Mouse (Mus musculus): Measurements from ENCODE around the gene Adora3. TPM values are rescaled to one million over a fixed set of nuclear protein-coding genes. Genes with fewer than 3 reads are reported as not detected.

Adora3 gene
- 1 to 10 TPM; 1.3 to 2.5 (median 1.6) TPM for total RNA-seq (2022)

DNA sequence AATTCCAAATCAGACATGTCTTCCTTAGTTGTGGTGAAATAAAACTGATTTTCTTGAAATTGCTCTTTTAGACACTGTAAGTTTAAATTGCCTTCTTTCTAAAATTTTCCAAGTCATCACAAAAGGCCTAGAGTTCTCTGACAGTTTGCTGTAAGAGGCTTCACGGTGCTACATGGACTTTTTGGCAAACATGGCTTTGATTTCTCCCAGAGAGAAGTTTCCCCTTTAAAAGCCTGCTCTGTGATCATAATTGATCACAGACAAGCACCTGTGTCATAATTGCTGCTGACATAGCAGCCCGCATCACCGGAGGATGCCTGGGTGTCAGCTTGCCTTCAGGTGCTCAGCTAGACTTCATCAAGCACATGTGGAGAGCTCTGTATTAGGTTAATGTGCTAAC lies at the start of gene Adora3, which contains the start of gene Tmigd3:
Adora3 (plus strand) TSS at position 301 of the 400 bp plus-strand sequence.
Tmigd3 (plus strand) TSS at position 346 of the 400 bp plus-strand sequence.
- no peak for DNase-seq (ENCODE audit: low spot score in 2 of 2)

DNA sequence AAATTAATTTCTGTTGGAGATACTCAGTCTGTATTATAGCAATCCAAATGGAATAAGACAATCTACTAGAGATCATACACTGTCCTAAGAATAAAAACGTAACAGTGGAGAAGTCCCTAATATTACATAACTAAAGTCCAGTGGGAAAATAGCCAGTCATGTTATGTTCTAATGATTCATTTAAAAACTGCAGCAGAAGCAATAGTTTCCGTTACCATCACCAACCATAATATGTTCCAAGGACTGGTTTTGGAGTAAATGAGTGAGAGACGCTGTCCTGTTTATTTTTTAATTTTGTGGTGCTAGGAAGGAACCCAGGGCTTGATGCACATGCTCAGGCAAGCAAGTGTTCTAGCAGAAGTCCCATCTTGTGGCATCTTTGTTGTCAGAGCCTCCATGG lies 49.2 kb upstream of the Adora3 start:
- no peak for DNase-seq (ENCODE audit: low spot score in 2 of 2)

DNA sequence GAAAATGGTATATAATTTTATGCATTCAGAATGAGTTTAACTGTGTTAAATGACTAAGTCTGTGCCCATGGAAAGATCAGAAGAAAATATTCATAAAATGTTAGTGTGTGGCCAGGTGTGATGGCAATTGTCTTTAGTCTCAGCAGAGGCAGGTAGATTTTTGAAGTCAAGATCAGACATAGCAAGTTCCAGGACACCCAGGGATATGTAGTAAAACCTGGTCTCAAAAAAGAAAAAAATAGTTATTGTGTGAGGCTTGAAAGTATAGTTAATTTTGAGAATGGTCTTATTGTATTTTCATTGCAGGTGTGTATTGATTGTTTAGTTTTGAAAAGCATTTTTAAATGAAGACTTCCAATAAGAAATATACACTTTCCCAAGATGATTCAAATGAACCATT lies 47.0 kb upstream of the Adora3 start:
- DNase-seq (ENCODE audit: low spot score in 2 of 2): no peak

DNA sequence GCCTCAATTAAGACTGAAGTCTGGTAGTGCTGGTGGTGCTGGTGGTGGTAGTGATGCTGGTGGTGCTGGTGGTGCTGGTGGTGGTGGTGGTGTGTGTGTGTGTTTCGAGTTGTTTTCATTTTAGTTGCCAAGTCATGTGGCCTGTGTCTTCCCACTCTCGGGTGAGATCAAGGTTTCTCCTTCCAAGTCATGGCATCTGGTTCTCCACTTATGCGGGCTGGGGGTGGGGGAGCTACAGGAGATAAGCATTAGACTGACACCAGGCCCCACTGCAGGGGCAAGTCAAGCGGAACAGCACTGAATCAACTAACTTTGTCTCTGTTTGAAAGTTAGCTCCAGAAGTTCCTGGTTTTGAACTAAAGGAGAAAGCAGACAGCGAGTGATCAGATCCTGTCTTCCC lies 46.6 kb upstream of the Adora3 start:
- no peak for DNase-seq (ENCODE audit: low spot score in 2 of 2)

DNA sequence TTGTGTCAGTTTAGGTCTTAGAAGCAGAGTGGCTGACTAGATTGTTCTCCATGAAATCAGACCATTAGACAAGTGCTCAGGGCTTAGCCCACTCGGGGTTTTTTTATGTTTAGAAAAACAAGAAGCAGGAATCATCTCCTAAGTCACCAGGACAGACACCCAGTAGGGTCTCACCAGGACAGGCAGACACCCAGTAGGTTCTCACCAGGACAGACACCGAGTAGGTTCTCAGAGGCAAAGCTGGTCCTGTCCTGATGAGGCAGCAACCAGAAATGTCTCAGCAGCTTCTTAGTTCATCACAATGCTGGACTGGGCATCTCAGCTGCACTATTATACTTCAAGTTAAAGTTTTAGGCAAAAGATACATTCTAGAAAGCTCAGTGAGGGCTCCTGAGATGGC lies 46.0 kb upstream of the Adora3 start:
- no peak for DNase-seq (ENCODE audit: low spot score in 2 of 2)

DNA sequence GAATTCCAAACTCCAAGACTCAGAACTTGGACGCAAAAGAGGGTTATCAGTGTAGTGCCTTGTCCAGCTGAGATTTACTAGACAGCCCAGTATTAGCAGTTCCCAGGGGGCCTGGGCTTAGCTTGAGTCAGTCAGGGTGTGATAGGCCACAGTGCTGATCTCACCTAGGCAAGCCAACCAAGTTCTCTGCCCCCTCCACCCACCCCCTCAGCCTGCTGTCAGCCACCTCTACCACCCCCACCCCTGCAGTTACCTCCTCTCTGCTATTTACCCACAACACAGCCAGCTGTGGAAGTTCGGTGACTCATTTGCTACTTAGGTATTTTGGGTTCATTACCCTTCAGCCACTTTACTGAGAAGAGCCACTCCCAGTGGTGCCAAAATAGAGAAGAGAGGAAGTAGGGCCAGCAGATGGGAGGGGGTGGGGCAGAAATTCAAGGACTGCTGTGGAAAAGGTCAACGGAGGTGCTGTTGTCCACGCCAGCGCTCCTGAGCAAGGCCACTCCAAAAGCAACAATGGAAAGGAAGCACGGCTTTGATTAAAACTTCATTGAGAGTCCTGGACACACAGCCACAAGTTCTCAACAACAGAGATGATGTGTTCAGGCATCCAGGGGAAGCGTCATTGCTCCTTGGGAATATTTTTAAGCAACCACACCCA lies 45.0 kb upstream of the Adora3 start:
- DNase-seq (ENCODE audit: low spot score in 2 of 2): no peak

DNA sequence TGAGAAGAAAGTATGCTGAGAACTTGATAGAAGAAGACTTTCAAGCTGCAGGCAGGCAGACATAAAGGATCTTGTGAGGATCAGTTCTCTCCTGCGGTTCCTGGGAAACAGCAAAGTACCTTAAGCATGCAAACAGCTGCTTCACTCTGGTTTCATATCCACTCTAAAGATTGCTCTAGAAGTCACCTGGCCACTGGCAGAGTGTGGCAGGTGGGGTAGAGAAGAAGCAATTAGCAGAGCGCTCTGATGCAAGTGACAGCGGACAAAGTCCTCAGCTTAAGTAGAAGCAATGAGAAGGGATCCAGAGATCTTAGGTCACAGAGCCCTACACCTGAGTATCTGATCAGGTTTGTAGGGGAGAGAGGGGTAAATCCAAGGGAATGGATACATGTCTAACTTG lies 39.1 kb upstream of the Adora3 start:
- DNase-seq (ENCODE audit: low spot score in 2 of 2): no peak

DNA sequence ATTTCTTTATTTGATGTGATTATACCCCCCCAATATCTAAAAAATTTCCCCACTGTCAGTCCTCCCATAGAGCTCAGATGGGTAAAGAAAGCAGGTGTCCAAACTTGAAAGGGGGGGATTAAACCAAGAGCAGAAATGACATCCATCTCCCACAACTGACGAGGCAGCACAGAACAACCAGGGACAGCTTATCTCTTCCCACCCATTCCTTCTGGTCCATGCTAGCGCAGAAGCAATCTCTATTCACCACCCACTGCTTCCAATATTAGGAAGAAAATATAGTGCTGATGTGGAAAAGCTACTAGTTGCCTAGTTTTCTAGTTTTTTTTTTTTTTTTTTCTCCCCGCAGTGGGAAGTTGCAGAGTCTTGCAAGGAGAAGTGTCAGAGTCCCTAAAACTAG lies 34.8 kb upstream of the Adora3 start:
- no peak for DNase-seq (ENCODE audit: low spot score in 2 of 2)

DNA sequence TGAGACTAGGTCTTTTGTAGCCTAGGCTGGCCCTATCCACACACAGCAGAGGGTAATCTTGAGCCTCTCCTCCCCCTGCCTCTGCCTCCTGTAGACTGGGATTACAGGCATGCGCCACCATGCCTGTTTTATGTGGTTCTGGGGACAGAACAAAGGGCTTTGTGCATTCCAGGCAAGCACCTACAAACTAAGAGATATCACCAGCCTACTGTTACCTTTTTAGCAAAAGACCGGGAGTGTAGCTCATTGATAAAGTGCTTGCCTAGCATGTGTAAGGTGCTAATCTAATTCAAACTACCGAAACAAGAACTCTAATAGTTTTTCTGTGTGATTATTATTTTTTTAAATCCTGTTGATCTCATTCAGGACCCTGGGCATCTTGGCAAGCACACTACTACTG lies 33.8 kb upstream of the Adora3 start:
- DNase-seq (ENCODE audit: low spot score in 2 of 2): no peak

DNA sequence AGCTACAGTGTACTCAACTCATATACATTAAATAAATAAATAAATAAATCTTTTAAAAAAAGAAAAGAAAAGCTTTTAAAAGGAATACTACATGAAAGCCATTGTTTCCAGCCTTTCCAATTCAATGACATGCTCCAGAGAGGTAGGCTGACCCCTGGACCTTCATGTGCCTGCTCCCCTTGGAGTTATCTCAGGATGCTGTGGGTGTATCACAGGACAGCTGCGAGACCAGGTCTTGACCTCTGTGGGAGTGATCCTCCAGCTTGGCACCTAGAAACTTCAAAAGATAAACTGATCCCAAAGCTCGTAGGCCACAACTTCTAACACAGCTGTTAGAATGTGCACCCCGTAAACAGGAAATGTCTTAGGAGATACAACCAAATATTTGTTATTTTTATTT lies 32.0 kb upstream of the Adora3 start:
- no peak for DNase-seq (ENCODE audit: low spot score in 2 of 2)

DNA sequence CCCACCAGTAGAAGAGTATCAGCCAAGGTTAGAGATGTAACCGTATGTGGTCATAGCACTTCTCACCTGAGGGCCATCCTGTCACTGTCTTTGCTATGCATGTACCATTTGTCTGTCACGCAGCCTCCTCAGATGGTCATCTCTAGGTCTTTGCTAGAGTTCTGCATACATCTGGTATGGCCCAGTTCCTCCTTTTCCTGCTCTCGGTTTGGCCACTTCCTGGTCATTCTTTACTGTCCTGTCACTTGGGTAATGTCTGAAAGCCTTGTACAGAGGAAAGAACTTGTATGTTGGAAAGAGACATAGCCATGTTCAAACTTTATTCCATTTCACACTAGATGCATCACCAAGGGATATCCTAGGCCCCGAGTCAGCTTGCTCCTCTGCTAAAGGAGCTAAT lies 30.8 kb upstream of the Adora3 start:
- DNase-seq (ENCODE audit: low spot score in 2 of 2): no peak

DNA sequence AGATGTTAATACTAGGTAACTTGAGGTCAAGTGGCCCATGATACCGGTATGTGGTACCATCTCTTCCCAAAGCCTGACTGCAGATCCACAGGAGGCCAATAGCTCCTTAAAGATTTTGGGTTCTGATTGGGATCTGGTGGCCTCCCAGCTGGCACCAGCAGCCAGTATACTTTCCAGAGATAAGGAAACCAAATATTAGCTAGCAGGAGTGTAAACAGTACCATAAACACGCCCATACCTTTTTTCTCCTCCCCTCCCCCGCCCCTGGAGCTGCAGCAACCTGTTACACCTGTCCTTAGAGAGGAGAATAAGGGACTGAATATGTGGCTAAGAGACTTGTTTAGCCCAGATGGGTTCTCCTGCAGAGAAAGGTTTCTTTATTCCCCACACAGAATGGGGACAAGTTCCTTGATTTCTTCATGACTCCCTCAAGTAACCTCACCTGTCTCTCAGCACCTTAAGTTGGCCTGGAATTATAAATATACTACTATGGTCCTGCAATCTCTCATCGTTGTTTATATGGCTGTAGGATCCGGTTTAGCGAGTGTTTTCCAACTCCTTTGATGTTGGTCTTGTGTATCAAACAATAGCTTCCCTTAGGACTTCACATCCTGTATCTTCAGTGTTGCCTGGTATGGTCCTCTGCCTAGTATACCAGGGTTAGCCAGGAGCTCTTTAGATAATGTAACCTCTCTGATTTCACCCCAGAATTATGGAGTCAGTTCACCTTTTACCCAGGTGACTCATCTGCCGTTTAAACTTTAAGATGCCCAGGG lies 24.2 kb upstream of the Adora3 start:
- DNase-seq (ENCODE audit: low spot score in 2 of 2): no peak

DNA sequence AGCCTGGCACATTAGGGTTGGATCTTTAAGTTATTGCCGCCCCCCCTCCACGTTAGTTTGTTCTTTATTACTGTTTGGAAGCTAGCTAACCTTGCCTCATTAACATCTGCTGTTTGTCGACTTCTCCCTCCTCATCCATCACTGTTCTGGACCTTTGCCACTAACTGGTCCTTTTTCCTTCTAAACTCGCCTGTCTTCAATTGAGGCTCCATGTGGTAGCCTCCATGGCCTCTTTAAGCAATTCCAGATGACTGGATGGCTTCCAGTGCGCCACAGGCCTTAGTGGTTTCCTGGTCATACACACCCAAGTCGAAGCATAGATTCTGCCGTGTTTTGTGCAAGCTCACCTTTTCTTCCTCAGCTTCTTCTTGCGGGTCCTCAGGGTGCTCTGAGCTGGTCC lies 16.9 kb upstream of the Adora3 start:
- DNase-seq (ENCODE audit: low spot score in 2 of 2): no peak

DNA sequence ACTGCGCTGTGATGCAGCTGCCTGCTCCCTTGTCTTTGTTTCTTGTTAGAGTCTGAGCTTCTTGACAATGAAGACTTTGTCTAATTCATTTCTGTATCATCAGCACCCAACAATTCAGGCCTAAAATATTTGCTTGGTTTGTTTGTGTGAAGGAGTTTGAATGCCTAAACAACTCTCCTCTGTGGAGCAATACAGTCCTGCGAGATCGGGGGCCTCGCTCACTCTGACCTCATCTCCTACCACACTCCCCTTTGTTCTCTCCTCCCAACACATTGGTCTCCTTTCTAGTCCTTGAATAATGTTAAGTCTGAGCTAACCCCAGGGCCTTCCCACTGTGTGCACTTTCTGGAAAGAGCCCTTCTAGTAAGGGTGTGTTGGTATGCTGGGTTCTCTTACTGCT lies 15.9 kb upstream of the Adora3 start:
- no peak for DNase-seq (ENCODE audit: low spot score in 2 of 2)

DNA sequence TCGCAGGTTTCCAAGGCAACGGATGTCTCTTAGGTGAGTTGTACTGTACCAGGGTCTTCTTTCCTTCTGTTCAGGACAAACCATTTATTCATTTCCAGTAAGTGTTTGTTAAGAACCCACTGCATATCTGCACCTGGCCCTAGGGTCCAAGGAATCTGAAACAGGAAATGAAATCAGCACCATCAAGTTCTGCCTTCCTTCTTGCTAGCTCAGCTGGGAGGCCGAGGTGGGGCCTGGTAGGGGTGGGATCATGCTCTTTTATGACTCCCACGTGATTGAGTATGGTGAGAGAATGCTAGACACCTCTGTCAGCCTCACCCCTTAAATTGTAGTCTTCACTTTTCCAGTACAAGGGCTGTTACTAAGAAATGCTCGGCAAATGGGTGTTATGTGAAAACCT lies 13.1 kb upstream of the Adora3 start:
- DNase-seq (ENCODE audit: low spot score in 2 of 2): no peak

DNA sequence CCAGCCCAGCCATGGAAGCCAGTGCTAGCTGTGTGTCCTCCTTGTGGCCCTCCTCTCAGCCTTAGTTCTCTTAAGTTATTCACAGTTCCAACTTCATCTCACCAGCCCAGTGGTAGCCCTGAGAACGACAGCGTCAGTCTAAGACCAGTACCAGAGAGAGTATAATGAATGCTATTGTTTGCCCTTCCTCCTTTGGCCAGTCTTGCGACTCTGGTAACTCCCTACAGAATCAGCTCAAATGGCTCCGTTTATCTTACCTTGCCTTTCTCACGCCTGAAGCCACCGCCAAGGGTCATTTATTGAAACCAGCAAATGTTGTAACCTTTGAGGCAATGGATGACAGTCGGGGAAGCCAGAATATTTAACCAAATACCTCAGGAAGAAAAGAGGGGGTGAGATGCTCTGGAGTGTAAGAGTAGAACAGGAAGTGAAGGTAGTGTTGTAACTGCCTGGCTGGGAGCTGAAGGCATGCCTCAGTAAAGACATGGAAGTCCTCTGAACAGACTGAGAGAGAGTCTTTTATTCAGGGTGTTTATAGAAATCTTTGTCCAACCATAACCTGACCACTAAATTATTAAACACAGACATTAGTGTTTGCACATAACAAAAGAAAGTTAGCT lies 8.8 kb upstream of the Adora3 start:
- DNase-seq (ENCODE audit: low spot score in 2 of 2): no peak

DNA sequence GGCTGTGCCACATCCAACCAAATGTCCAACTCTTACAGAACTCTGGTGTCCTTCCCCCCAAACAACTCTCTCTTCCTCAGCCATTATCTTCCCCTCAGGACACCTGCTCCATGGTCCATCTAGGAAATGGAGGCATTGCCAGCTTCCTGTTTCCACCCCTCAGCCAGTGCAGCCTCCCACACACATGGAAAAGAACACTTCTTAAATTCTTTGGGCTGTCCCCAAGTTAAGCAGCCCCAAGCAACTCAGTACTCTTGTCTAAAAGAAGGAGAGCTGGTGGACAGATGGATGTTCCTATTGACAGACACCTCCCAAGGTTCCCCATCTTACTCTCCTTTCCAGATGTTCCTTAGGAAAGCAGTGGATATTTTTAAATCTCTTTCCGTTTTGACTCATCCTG lies 6.5 kb upstream of the Adora3 start:
- DNase-seq (ENCODE audit: low spot score in 2 of 2): no peak

DNA sequence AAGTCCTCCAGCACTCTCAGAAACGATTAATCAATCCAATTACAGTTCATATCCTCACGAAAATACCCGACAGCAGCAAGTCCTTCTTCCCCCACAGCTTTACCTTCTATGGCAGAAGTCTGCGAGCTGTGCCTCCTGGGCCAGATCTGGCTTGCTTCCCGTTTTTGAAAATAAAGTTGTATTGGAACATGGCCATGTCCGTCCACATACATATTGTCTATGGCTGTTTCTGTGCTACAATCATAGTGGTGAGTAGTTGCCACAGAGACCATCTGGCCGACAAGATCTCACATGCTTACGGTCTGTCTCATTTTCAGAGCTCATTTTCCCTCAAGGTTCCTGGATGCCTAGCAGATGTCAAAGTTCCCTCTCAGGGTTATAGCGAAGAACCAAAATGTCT lies 5.5 kb upstream of the Adora3 start:
- DNase-seq (ENCODE audit: low spot score in 2 of 2): peak in 1 of 2 experiments; percentile 36

DNA sequence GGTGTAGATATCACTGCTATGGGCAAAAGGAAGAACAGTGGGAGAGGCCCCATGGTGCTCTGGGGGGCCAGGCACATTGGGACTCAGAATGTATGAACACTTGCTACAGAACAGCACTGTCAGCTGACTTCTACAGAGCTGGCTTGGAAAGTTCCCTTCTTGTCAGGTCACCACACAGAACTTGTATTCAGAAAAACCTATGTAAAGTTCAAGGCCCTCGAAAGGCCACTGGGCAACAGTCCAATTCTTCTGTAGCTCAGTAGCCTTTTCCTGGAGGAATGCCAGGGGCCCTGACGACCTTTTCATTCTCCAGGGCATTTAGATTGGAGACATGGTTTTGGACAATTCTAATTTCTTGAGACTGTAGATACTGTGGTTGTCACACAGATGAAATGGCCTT lies 2.5 kb upstream of the Adora3 start:
- no peak for DNase-seq (ENCODE audit: low spot score in 2 of 2)

DNA sequence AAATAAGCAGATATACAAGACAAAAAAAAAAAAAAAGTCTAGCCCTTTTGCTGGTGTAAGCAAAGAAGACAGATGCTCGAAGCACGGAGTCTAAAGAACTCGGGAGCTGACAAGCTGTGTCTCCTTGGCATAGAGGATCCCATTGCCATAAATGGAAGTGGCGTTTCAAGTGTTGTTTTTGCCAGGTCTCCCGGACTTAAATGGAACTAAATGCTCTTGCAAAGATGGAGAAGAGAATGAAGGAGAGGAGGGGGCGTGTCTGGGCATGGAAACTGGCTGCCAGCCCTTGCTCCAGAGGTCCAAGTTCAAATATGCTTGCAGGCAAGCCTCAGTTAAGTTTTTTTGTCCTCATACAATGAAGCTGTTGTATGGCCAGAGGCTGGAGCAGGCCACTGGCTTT lies 1.4 kb downstream of the Adora3 start:
- peak in 1 of 2 experiments; percentile 28 for DNase-seq (ENCODE audit: low spot score in 2 of 2)

DNA sequence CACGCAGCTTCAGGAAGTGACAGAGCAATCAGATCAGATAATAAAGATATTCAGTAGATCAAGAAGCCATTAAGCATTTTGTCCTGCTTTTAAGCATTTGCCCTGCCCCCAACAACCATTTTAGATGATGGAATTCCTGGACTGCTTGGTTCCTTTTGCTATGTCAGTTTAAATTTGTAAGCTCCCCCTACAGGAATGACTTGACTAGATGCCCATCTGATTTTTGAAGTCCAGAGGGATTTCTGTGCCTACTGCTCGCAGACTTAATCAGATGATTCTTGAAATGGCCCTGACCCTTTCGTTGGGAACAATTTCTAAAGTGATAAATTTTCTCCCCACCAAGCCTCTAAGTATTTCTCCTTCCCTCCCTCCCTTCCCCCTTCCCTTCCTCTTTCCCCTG lies 1.9 kb downstream of the Adora3 start:
- no peak for DNase-seq (ENCODE audit: low spot score in 2 of 2)

All from left cerebral cortex, adult 8-10 months (tissue).